Mouse (Mus musculus) retina, postnatal 1 day (tissue): Measurements from ENCODE around the gene Pus3.
"Not testable (repeated sequence)": the region's sequence is repeated elsewhere in the genome, so short reads cannot be mapped to it uniquely, and the experiment has no call there.

Experiments
- DNase-seq: peaks from one replicate; pipeline ENCODE4 v3.0.0-alpha.2; 2012

The Pus3 gene

DNA sequence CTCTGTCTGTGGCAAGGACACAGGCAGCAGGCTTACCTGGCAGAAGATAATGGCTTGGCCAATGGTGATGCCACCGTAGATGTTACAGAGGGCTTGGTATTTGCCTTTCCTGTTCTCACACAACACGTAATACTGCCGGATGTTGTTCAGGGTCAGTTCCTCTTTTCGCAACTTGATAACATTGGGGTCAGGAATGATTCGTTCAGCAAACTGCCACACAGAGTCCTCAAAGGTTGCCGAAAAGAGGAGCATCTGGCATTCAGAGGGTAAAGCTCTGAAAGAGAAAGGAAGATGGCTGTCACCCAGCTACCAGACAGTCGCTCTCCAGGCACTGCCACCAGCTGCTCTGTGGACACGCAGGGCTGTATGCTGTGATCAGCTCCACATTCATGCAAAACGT lies 11.7 kb upstream of the Pus3 start:
- DNase-seq, result no peak

DNA sequence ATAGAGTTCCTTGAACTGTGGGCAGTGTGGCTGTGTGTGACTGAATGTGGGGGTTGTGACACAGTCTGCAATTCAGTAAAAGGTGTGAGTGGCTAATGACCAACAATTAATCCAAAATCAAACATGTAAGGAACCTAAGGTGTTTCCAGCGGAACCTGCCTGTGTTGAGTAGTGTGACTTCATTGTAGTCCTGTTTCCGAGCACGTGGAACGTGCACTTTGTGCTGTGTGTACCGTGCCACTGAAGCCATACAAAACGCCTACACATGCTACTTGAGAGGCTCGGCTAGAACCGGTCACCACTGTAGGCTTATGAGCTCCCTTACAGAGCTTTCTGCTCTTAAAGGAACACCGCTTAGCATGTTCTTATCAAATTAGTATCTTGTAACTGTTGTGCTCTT lies 9.9 kb upstream of the Pus3 start:
- no peak for DNase-seq

DNA sequence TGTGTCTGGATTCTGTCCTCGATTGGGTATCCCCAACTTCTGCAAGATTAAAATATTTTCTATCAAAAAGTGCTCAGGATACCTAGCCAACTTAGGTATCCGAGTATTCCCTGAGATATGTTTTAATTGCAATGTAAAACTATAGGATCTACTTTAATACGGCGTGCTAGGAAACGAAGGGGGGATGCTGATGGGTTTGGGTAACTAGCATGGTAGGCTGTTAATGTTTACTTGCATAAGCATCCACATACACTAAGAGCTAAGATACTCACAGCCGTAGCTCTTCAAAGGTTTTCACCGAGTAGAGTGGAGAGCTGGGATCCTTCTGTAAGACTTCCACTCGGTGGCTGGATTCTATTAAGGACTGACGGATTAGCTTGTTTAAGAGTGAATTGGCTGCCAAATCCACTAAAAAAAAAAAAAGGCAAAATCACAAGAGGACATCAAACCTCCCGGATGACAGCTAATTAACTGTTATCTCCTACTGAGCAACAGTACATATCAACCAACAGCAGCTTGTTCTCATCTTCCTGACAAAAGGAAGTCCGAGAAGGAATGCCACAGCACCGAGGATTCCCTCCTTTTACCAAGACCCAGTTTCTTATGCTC lies 1.8 kb upstream of the Pus3 start:
- DNase-seq, result no peak

DNA sequence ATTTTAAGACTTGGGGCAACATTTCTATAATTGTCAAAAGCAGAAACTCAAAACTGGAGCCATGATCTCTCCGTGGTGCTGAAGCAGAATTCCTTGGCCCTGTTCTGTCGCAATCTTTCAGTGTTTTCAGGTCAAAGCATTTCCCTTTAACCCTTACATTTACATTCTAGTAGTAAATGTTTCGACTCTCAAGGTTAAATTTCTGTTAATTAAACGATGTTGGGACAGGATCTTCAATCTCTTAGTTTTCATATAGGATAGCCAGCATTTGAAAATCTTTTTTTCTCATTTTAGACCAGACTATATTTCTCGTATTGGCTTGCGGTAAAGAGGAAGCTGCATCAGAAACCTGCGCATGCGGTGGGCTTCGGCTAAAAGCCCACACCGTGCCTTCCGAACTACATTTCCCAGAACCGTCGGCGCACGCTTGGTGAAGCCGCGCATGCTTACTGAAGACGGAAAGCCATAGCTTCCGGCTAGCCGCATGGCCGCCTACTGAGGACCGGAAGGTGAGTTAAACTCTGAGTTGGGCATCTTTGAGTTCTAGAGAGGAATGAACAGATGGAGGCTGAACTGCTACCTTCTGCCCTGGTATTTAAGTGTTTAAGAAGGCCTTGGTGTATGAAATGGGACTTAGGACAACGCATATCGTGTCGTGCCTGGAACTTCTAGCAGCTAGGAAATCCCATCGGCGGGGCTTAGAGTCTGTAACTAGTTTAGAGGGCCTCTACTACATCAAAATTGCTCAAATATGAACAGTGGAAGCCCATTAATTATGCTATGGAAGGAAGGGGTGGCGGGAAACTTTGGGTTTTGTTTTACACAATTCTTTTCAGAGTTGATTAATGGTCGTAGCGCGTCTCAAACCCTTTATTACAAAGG lies 855 bp downstream of the Pus3 start:
- peak; percentile 95 for DNase-seq

DNA sequence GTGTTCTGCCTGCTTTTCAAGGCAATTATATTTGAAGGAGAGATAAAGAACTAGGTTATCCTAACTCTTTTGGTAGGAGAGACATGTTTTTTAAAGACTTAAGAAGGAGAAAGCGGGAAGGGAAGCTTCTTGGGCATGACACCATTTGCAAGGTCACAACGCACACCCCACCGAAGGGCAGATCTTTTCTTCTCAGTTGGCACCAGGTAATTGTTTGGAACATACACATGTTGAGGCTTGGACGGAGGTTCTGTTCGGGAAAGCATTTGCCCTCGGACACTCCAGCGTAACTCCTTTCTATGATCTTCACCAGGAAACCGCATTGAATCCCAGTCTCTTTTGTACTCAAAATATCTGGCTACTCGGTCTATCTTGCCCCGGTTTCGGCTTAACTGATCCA lies 2.7 kb downstream of the Pus3 start:
- DNase-seq, result no peak

DNA sequence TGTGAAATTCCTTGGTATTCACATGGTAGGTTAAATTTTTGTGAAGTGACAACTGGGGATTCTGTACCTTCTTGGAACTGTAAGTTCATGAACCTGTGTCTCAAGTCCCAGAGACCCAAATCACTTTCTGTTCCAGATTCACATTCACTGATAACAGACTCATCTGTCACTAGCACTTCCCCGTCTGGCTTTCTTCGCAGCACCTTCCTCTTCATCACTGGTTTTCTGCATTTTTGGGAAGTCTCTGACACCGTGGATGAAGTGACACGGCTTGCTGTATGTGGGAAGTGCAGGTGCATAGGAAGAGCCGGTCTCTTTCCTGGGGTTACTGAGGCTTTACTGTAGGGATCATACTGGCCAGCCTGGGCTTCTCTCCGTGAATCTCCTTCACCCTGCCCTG lies 3.2 kb downstream of the Pus3 start:
- DNase-seq, result no peak

DNA sequence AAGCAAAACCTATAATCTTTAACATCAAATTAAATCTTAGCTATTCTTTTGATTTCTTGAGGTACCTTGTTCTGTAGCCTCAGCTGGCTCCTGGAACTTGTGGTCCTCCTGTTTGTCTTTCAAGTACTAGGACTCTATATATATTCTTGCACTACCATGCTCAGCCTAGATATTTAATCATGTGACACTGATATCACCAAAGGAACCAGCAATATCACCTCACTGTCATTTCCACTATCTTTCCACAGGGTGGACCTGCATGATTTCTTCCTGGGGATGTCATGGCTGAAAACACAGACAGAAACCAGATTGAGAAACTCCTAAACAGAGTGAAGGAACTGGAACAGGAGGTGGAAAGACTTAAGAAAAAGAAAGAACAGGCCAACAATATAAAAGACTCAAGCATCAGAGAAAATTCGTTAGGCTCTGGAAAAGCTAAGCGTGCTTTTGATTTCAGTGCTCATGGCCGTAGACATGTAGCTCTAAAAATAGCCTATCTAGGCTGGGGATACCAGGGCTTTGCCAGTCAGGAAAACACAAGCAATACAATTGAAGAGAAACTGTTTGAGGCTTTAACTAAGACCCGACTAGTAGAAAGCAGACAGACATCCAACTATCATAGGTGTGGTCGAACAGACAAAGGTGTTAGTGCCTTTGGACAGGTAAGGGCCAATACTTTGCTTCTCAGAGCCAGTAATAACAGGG lies 6.3 kb downstream of the Pus3 start:
- DNase-seq, result no peak

DNA sequence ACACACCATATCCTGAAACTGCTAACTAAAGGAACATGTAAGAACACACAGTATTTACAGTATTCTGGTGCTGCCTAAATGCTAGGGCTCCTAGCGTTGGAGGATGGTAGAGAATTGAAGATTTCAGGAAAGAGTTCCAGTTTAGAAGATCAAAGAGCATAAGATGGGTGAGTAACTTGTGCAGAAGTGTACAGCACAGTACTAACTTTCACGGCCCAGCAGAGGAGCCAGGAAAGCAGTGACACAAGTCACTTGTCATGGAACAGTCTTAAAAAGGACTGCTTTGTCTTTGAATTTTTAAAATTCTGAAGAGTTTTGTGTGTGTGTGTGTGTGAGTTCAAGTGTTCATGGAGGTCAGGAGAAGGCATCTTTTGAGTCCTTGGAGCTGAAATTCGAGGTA lies 9.6 kb downstream of the Pus3 start:
- DNase-seq, result no peak

DNA sequence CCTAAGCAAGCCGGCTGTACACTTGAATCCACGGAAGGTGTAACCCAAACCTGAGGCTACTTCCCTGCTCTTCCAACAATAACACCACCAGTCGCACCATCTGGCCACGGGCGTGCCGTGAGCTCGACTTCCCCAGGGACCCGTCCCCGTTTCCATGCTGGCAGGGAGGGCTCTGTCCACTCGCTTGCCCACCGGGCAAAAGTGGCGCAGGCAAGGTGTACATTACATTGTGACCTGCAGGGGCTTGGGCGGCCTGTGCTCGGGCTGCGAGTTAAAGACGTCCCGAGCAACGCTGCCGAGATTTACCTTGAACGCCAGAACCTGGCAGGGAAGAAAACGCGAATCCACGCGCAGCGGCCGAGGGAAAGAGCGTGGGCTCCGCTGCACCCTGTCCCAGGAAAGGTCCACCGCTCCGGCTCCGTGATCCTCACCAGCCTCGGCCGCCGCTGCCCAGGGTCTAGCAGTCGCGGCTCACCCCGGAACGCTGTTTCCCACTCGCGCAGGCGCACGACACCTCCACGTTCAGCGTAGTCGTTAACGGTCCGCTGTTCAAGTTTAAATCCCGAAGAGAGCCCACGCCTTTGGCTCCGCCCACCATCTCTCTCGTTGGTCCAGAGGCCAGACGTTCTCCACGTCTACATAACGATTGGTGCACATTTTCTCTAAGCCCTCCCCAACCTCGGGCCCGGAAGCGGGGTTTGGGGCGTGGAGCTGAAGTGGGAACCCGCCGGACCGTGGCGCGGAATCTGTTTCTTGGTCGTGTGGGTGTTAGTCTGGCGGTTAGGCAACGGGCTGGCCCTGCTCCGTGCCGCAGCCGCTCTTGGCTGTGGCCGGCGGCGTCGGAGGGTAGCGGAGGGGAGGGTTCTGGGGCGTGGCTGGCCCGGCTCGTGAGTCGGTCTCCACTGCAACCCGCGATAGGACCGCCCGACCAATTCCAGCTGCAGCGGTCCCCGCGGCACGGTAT lies 11.5 kb downstream of the Pus3 start, which contains the start of the genes Pate2 and Hyls1:
TSS of gene Pate2 (plus strand) at position 714 of the 964 bp plus-strand sequence.
TSS of gene Hyls1 (minus strand) at position 828 of the 964 bp plus-strand sequence.
- peak; percentile 99 for DNase-seq

DNA sequence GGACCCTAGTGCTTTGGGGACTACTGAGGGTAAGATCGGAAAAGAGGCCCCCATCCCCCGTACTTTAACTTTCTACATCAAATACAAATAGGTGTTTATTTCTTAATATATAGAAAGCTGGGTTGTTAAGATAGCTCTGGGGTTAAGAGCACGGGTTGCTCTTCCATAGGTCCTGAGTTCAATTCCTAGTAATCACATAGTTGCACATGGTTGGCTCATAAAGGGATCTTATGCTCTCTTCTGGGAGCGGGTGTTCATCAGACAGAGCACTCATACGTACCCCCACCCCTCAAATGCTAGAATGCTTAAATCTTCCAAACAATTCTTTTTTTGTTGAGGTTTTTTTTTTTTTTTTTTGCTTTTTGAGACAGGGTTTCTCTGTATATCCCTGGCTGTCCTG lies 12.3 kb downstream of the Pus3 start:
- no peak for DNase-seq

DNA sequence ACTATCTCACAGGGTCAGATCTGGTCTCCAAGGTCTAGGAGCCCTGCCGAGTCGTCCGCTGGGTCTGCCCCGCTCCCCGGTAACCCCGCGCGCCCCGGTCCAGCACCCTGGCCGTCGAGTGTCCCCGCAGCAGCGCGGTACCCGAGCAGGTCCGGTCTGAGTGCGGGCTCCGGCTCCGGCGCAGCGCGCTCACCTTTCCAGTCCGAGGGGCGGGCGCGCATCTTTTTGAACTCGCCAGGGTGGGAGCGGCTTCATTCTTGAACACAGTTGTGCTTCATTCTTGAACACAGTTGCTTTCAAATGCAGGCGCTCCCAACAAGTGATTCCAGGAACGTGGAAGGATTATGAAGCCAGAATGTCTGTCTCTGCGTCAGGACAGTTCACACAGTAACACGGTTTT lies 16.0 kb downstream of the Pus3 start:
- no peak for DNase-seq

DNA sequence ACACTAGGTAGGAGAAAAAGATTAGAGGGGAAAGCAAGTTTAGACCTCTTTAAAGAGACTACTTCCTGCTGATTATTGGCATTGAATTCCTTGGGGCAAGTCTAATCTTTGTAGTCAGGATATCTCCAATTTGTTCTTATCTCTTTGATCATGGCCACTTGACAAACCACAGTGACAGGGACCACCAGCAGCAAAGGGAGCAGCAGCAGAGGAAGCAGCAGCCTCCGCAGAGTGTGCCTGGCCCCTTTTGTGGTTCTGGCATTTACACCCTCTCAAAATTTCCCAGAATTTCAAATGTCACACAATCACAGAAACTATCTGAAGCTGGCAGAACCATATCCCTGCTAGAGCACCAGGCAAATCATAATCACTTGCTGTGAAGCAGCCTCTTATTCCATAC lies 29.3 kb downstream of the Pus3 start:
- DNase-seq, result no peak

DNA sequence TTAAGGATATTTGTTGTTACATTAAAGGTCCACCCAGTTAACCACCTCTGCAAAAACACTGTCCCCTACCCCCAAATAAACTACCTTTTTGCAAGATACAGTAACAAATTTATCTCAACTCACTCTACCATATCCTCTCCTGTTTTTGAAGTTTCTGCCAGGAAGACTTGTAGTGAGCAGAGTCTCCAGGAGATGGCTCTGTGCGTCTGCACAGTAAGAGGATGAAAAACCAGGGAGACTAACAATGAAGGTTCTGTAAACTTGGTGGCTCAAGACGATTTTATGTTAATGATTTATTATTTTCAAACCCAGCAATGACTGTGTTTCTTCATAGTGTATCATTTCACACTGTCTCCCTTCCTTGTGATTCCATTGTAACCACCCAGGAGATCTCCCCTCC lies 34.5 kb downstream of the Pus3 start:
- peak; percentile 26 for DNase-seq

DNA sequence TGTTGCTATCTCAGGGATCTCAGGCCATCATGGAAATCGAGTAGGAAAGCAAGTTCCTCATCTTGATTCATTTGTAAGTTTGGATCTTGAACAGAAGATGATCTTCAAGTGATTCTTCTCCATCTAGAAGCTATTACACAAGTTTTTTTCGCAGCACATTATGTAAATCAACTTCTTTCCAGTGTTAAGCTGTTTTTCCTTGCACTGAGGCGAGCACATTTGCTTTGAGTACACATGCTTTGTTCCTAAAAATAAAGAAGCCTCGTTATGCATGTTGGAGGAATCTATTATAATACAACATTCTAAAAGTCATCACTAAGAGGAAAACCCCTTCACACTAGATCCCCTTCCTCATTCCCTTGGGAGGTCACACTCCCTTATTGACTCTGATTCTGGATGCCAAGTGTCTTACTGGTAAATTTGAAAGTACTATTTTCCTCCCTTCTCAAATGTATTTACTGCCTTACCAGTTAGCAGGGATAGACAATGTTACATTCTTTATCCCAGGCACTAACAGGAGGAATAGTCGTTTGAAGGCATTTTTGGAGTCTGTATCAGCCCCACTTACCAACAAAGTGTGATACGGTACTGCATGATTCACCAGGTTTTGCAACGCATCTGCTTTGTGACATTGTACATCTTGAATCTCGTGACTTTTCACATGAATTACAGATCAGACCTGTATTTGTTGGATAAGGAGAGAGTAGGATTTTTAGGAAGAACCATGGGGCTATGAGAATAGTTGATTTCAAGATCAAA lies 49.4 kb downstream of the Pus3 start:
- no peak for DNase-seq

DNA sequence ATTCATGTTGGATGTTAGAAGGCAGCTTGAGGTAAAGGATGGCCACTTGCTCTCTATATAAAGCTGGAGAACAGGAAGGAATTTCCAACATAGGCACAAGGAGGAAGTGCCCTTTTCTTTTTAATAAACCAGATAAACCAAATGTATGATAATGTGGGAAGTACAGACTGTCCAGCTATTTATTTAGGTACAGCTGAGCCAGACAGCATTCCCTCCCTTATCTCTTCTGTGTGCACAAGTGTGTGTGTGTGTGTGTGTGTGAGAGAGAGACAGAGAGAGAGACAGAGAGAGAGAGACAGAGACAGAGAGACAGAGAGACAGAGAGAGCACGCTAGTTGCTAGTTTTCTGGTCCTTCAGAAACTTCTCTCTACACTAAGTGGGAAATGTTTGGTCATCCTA lies 53.4 kb downstream of the Pus3 start, which contains the start of gene Pate4:
TSS of gene Pate4 (minus strand) at position 101 of the 400 bp plus-strand sequence.
- DNase-seq, result no peak

DNA sequence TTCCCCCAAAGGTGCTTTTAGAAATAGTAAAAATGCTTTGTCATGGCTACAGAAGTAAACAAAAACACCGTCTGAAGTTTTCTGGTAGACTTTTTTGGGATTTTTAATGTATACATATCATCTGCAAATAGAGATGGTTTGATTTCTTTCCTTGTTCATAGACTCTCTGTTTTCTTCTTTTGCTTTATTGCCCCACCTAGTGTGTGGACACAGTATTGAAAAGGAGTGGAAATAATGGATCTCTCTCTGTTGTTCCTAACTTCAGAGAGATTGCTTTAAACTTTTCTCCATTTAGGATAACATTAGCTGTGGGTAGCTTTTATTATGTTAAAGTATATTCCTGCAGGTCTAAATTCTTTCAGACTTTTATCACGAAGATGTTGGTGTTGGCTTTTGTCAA lies 55.6 kb downstream of the Pus3 start:
- peak; percentile 9 for DNase-seq

DNA sequence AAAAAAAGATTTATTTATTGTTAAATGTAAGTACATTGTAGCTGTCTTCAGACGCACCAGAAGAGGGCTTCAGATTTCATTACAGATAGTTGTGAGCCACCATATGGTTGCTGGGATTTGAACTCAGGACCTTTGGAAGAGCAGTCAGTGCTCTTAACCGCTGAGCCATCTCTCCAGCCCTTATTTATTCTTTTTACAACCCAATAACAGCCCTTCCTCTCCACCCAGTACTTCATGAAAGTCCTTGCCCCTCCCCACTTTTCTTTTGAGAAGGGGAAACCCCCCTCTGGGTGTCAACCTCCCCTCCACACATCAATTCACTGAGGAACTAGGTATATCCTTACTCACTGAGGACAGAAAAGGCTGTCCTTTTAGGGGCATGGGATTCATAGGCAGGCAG lies 58.4 kb downstream of the Pus3 start:
- DNase-seq, result not testable (repeated sequence)
